Mouse (Mus musculus) activated CD4-positive, CD25-positive, alpha-beta regulatory T cell (primary cell): Measurements from ENCODE around the gene Hist1h4f. TPM values are rescaled to one million over a fixed set of nuclear protein-coding genes. Genes with fewer than 3 reads are reported as not detected.

ENCODE experiments used
- polyA plus RNA-seq, 2 experiments: library from polyadenylated mRNA; unstranded; fragments of 100-300 nt; shearing (Covaris generic); gene quantifications; one replicate each; pipeline ENCODE4 v1.2.1; 2017

The Hist1h4f gene
- polyA plus RNA-seq, 2 experiments from 2014 or later = 2.0 TPM; not detected in 1

Other genes starting within 250 kb of the Hist1h4f start
- gene Zfp322a, start 182.4 kb downstream of the Hist1h4f start, polyA plus RNA-seq = 10 to 100 TPM; 22.2 to 25.5 TPM
- 10 to 100 TPM; 10.1 to 11.6 TPM for gene Abt1, start 127.8 kb downstream of the Hist1h4f start, polyA plus RNA-seq
- not detected for gene Btn1a1, start 85.7 kb downstream of the Hist1h4f start, polyA plus RNA-seq
- under 1 TPM in 1 of 2 experiments, not detected in 1; 0.12 TPM for gene Btn2a2, start 62.8 kb downstream of the Hist1h4f start, polyA plus RNA-seq
- 1 to 10 TPM; 1.3 to 4.8 TPM for gene Hist1h4h, start 20.6 kb downstream of the Hist1h4f start, polyA plus RNA-seq
- gene Hist1h2af, start 17.7 kb downstream of the Hist1h4f start, polyA plus RNA-seq = not detected
- gene Hist1h3g, start 16.2 kb downstream of the Hist1h4f start, polyA plus RNA-seq = not detected
- under 1 TPM; 0.27 to 0.59 TPM for gene Hist1h2bh, start 8.3 kb downstream of the Hist1h4f start, polyA plus RNA-seq
- under 1 TPM; 0.41 to 0.84 TPM for gene Hist1h3f, start 7.6 kb downstream of the Hist1h4f start, polyA plus RNA-seq
- under 1 TPM; 0.64 to 0.98 TPM for gene Hist1h1d, start 1.6 kb upstream of the Hist1h4f start, polyA plus RNA-seq
- gene Hist1h3e, start 10.7 kb upstream of the Hist1h4f start, polyA plus RNA-seq = 1 to 10 TPM; 1.4 to 5.5 TPM
- gene Hist1h2ae, start 19.6 kb upstream of the Hist1h4f start, polyA plus RNA-seq = 10 to 100 TPM in 1 of 2 experiments, 1 to 10 TPM in 1; 7.7 to 16.3 TPM
- gene Hist1h2bg, start 19.7 kb upstream of the Hist1h4f start, polyA plus RNA-seq = 1 to 10 TPM; 2.7 to 5.0 TPM
- gene Hist1h2bf, start 22.5 kb upstream of the Hist1h4f start, polyA plus RNA-seq = not detected
- under 1 TPM in 1 of 2 experiments, not detected in 1; 0.38 TPM for gene Hist1h2ad, start 22.7 kb upstream of the Hist1h4f start, polyA plus RNA-seq
- under 1 TPM in 1 of 2 experiments, not detected in 1; 0.44 TPM for gene Hist1h3d, start 24.1 kb upstream of the Hist1h4f start, polyA plus RNA-seq
- 10 to 100 TPM; 23.0 to 41.6 TPM for gene Hist1h4d, start 29.9 kb upstream of the Hist1h4f start, polyA plus RNA-seq
- gene Hist1h2be, start 69.5 kb upstream of the Hist1h4f start, polyA plus RNA-seq = 1 to 10 TPM; 1.2 to 1.4 TPM
- gene Hist1h1e, start 70.9 kb upstream of the Hist1h4f start, polyA plus RNA-seq = 10 to 100 TPM in 1 of 2 experiments, 1 to 10 TPM in 1; 7.1 to 18.0 TPM
- under 1 TPM; 0.55 to 0.80 TPM for gene Hist1h2ac, start 132.3 kb upstream of the Hist1h4f start, polyA plus RNA-seq
- gene Hist1h2bc, start 132.6 kb upstream of the Hist1h4f start, polyA plus RNA-seq = 1 to 10 TPM; 3.0 to 4.1 TPM
- gene Hist1h1t, start 144.2 kb upstream of the Hist1h4f start, polyA plus RNA-seq = under 1 TPM in 1 of 2 experiments, not detected in 1; 0.38 TPM
- 1 to 10 TPM; 3.3 to 6.0 TPM for gene Hist1h4c, start 146.8 kb upstream of the Hist1h4f start, polyA plus RNA-seq
- 1 to 10 TPM; 1.3 to 2.6 TPM for gene Hfe, start 159.2 kb upstream of the Hist1h4f start, polyA plus RNA-seq
- gene Hist1h1c, start 187.2 kb upstream of the Hist1h4f start, polyA plus RNA-seq = 10 to 100 TPM; 13.3 to 18.7 TPM
- 1 to 10 TPM; 2.7 to 3.1 TPM for gene Hist1h3c, start 194.0 kb upstream of the Hist1h4f start, polyA plus RNA-seq
- gene Hist1h2bb, start 195.1 kb upstream of the Hist1h4f start, polyA plus RNA-seq = 1 to 10 TPM; 1.1 to 2.8 TPM
- 1 to 10 TPM; 4.6 to 7.2 TPM for gene Hist1h2ab, start 199.5 kb upstream of the Hist1h4f start, polyA plus RNA-seq
- gene Hist1h3b, start 200.6 kb upstream of the Hist1h4f start, polyA plus RNA-seq = 1 to 10 TPM in 1 of 2 experiments, not detected in 1; 1.4 TPM
- gene Hist1h4b, start 205.4 kb upstream of the Hist1h4f start, polyA plus RNA-seq = 1 to 10 TPM; 5.4 to 5.6 TPM
- gene Hist1h4a, start 209.6 kb upstream of the Hist1h4f start, polyA plus RNA-seq = not detected
- 1 to 10 TPM; 5.1 TPM for gene Hist1h3a, start 210.7 kb upstream of the Hist1h4f start, polyA plus RNA-seq
- 1 to 10 TPM; 2.5 to 3.0 TPM for gene Hist1h1a, start 212.0 kb upstream of the Hist1h4f start, polyA plus RNA-seq
- under 1 TPM in 1 of 2 experiments, not detected in 1; 0.17 TPM for gene Trim38, start 218.3 kb upstream of the Hist1h4f start, polyA plus RNA-seq